Mouse (Mus musculus): ENCODE results near the gene Nfil3.

The Nfil3 gene

GRCm38 (mm10) chr13:52980951-52981421 is at the start of gene Nfil3:
TSS of gene Nfil3 (minus strand) at chr13:52981073.
- peak; percentile 66 to 84 for DNase-seq (ENCODE audit: low spot score in 2 of 2)

DNA sequence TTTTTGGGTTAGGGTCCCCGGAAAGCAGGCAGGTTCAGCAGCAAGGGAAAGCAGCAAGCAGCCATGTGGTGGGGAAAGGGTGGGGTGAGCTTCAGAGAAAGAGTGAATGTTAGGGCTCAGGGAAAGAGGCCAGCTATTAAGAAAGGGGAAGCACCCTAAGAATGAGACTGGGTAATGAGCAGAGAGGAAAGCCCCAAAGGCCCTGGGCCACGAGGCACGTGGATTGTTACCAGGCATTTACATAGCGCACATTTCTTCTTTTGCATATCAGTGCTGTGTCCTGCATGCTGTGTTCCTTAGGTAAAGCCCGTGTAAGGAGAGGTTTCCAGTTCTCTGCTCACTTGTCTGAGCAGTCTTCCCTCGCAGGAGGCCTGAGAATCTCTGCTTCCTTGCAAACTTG is 43.4 kb upstream of the Nfil3 start:
- no peak for DNase-seq (ENCODE audit: low spot score in 2 of 2)

- no peak for DNase-seq (ENCODE audit: low spot score in 2 of 2)
These were observed 39.4 kb upstream of the Nfil3 start for GRCm38 (mm10) chr13:53020282-53020681.

GRCm38 (mm10) chr13:53019532-53019931 is 38.7 kb upstream of the Nfil3 start:
- no peak for DNase-seq (ENCODE audit: low spot score in 2 of 2)

DNA sequence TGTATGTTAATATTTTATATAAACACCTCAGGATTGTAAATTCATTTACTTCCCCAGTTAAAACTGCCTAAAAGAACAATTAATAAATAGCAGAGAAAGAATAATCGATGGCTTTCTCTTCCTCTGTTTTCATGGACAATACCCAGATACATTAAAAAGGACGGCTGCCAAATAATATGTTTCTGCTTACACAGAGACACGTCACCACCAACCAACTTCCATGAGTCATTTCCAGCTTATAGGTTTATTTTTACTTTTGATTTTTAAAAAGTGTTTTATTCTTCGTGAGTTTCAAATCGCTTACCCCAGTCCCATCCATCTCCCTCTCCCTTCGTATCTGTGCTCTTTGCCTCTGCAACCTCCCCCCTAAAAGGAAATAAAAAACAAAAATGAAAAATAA is 38.1 kb upstream of the Nfil3 start:
- no peak for DNase-seq (ENCODE audit: low spot score in 2 of 2)

DNA sequence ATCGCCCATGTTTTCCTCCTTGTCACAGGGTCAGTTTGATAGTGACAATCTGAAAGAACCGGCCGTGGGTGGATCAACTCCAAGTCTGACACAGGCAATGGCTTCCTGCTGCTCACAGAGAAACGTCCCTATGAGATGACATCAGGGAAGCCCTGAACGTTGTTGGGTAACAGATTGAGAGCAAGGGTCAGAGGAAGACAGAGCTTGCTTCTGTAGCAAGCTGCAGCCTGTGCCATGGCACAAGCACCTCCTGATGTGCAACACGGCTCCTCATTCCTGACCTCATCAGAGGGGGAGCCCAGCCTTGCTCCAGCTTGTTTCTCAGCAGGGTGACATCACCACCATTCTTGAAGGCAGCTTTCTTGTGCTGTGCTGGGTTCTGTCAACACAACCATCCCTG is 37.1 kb upstream of the Nfil3 start:
- no peak for DNase-seq (ENCODE audit: low spot score in 2 of 2)

GRCm38 (mm10) chr13:53017117-53017516 is 36.2 kb upstream of the Nfil3 start:
- no peak for DNase-seq (ENCODE audit: low spot score in 2 of 2)

DNA sequence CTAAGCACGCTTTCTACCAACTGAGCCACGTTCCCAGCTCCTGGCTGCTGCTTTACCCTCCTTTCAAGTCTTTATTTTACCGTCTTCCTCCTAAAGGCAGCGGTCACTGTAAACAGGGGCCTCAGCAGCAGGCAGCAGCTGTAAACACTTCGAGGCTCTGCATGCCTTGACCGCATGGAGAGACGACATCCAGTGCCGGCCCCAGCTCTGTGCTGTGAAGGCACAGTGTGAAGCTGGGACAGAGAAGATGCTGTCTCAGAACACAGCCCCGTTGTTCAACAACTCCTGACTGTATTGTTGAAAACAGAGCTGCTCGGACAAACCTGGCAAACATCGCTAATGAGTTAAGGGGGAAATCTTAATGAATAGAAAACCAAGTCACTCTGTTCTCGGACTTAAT is 30.6 kb upstream of the Nfil3 start:
- DNase-seq (ENCODE audit: low spot score in 2 of 2): peak in 1 of 2 experiments; percentile 4

DNA sequence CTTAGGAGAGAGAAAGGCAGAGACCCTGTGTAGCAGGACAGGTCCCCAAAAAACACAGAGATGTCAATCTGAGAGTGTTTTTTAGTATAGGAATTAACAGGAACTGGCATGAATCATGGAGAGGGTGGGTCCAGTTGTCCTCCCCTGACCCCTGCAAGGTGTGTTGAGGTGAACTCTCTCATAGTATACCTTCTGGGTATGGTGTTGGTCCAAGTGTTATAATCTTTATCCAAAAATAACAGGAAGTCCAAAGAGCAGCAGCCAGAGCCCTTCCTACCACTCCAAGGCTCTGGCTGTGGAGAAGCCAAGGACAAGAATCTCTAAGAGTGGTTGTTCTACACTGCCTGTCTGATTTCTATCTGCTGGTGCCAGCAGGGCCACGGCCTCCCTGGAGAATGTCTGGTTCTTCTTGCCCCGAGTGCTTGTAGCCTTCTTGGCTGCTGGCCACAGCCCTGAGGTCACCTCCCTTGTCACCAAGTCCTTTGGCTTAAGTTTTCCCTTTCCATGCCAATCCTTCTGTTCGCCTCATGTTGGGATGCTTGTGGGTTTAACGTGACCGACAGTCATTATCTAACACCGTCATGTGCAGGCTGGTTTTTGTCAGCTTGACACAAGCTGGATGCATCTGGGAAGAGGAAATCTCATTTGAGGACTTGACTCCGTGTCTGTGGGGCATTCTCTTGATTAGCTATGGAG is 27.8 kb upstream of the Nfil3 start:
- no peak for DNase-seq (ENCODE audit: low spot score in 2 of 2)

- no peak for DNase-seq (ENCODE audit: low spot score in 2 of 2)
These were observed 26.9 kb upstream of the Nfil3 start for GRCm38 (mm10) chr13:53007781-53008180.

GRCm38 (mm10) chr13:53003286-53003685 is 22.4 kb upstream of the Nfil3 start:
- DNase-seq (ENCODE audit: low spot score in 2 of 2): no peak

DNA sequence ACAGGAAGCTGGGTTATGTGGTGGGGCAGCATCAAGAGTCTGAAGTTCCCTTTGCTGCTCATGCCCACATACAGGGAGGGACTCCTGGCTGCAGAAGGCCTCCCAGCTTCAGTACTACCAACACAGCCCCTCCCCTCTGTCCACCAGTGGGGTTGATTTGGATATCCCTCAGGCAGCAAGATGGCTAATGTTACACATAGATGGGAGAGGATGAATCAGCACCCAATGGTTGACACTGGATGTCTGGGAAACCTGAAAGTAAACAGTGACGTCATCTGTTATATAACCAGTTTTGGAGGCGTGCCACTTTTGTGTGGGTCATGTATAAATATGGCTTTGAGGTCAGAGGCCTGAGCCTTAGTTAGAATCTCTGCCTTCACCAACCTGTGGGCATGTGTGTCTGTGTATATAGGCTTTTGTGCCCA is 20.6 kb upstream of the Nfil3 start:
- DNase-seq (ENCODE audit: low spot score in 2 of 2): no peak

DNA sequence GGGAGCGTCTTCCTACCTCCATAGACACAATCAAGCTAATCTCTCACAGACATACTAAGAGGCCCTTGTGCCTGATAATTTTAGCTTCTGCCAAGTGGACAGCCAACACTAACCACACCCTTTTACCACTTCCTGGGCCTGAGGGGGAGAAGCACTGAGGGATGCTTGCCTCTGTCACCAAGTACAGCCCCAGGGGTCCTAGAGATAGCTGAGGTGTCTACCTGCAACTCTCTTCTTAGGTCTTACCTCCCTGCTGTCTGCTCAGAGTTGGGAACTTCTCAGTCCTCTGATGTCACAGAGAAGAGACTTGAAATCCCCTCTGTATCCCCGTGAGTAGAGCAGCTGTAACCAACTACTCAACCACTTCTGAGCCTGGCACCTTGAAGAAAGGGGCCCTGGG is 19.6 kb upstream of the Nfil3 start:
- DNase-seq (ENCODE audit: low spot score in 2 of 2): no peak

- no peak for DNase-seq (ENCODE audit: low spot score in 2 of 2)
These were observed 17.7 kb upstream of the Nfil3 start for GRCm38 (mm10) chr13:52998541-52998940.

- DNase-seq (ENCODE audit: low spot score in 2 of 2): no peak
These were observed 16.9 kb upstream of the Nfil3 start for GRCm38 (mm10) chr13:52997806-52998205.

- DNase-seq (ENCODE audit: low spot score in 2 of 2): no peak
These were observed 15.3 kb upstream of the Nfil3 start for GRCm38 (mm10) chr13:52996201-52996600.

DNA sequence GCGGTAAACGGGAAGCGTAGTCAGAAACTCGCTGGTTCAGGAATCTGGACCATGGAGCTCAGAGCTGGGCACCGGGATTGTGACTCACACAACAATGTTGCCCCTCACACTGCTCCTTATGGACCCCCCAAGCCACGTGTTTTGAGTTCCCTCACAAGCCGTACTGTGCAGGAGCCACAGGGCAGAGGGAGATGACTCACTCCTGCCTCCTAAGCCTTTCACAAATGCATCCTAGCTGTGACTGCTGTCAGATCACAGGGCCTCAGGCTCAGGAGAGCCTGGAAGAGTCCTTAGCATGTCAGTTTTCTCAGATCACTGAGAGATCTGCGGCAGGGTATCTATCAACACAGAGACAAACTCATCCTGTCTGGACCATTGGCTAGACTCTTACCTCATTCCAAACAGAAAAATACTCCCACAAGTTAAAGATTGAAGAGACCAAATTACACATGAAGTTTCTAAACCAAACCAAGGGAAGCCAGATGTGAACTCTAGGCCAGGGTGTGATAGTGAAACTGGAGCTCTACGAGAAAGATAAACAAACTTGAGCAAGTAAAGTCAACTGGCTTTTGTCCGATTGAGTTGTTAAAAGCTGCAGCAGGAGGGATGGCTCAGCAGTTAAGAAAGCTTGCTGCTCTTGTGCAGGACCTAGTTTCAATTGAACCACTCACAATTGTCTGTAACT is 13.5 kb upstream of the Nfil3 start:
- DNase-seq (ENCODE audit: low spot score in 2 of 2): no peak

- no peak for DNase-seq (ENCODE audit: low spot score in 2 of 2)
These were observed 9.3 kb upstream of the Nfil3 start for GRCm38 (mm10) chr13:52990139-52990538.

DNA sequence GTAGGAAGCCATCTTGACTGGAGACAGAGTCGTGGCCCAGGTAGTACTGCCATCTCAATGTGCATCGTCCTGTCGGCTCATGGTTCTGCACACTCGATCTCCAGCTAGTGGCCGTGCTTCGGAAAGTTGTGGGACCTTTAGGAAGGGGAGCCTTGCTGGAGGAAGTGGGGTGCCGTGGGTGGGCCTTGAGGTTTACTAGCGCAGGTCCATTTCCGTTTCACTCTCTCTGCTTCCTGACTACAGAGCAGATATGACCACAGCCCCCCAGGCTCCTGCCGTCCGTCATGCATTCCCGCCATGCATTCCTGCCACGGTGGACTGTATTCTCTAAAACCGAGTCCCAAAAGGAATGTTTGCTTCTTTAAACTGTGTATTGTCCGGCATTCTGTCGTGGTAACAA is 8.1 kb upstream of the Nfil3 start:
- no peak for DNase-seq (ENCODE audit: low spot score in 2 of 2)

DNA sequence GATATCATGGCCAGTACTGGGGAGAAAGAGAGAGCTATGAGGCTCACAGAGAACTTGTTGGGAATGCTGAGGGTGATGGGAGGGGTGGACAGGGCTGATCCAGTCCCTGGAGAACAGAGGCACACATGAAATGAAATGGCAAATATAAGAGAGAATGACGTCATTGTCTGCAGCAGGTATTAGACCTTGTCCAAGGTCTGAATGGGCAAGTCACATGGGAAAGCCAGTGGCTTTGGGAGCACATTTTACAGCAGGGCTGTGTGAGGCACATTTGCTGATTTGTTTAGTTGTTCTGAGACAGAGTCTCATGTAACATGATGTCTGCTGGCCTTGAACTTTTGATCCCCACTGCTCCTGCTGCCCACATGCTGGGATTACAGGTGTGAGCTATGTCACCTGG is 7.0 kb upstream of the Nfil3 start:
- DNase-seq (ENCODE audit: low spot score in 2 of 2): no peak

GRCm38 (mm10) chr13:52986215-52986780 is 5.4 kb upstream of the Nfil3 start:
- DNase-seq (ENCODE audit: low spot score in 2 of 2): no peak

- DNase-seq (ENCODE audit: low spot score in 2 of 2): no peak
These were observed 4.8 kb upstream of the Nfil3 start for GRCm38 (mm10) chr13:52985508-52986214.

All from right cerebral cortex, adult 2 months (tissue).